Mouse (Mus musculus) cerebellum, adult 8-10 months (tissue): ENCODE measurements around the gene Sap30.
A peak's percentile ranks its signal among the peaks of the same experiment; 100 is the strongest.
"Not testable (repeated sequence)": the region's sequence is repeated elsewhere in the genome, so short reads cannot be mapped to it uniquely, and the experiment has no call there.

ENCODE experiments used
- DNase-seq: peaks from one replicate; pipeline ENCODE4 v3.0.0; 2022

Gene Sap30

DNA sequence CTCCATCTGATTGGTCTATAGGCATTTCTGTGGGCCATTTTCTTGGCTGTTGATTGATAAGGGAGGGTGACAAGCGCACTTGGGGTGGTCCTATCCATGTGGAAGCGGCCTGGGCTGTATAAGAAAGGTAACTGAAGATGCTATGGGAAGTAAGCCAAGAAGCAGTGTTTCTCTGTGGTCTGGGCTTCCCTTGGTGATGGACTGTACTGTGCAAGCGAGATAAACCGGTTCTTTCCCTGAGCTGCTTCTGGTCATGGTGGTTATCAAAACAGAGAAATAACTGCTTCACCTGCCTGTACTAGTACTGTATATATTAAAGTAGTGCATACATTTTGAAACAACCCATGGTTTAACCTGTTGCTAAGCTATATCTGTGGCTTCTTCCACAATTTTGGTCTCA, 4.2 kb upstream of the Sap30 start:
- DNase-seq = no peak

- no peak for DNase-seq
Observed at GRCm38 (mm10) chr8:57489896-57490295, 2.2 kb upstream of the Sap30 start.

GRCm38 (mm10) chr8:57489366-57489765, 1.7 kb upstream of the Sap30 start:
- no peak for DNase-seq

GRCm38 (mm10) chr8:57488312-57488765, 679 bp upstream of the Sap30 start:
- peak; percentile 64 for DNase-seq

DNA sequence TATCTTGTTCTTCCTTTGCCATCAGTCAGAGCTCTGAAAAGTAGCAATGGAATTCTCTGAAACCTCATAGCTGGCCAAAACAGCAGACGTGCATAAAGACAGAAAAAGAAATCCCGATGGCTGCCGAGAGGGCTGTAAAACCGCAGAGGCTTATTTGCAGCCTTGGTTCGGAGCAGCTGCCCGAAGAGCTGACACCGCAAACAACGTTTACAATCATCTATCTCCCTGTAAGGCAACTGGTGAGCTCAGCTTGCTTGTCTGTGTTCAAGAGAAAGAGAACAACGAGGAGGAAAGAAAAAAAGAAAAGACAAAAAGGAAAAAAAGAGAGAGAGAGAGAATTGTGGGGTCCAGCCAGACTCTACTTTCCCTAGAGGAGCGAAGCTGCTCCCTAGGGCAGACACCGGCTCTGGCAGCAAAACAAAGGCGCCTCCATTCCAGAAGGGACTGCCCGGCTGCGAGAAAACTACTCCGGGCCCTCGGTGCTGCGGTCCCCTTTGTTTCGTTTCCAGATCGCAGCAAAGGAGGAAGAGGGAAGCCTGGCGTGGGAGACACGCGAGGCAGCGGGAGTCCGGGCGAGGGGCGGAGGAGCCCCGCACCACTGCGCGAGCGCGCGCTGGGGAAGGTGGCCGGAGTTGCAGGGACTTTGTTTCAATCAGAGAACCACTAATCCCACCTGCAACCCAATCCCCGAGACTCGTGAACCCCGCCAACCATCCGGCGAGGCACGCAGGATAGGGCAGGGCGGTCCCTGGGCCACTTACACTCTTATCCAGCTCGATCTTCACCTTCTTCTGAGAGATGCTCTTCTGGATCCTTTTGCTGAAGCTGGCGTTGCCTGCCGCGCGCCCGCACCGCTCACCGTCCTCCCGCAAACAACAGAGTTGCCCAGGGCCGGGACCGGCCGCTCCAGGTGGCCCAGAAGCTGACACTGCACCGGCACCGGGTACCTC, 894 bp downstream of the Sap30 start:
- no peak for DNase-seq

GRCm38 (mm10) chr8:57480606-57481005, 7.1 kb downstream of the Sap30 start:
- no peak for DNase-seq

- no peak for DNase-seq
Observed at GRCm38 (mm10) chr8:57479700-57480099, 8.0 kb downstream of the Sap30 start.

DNA sequence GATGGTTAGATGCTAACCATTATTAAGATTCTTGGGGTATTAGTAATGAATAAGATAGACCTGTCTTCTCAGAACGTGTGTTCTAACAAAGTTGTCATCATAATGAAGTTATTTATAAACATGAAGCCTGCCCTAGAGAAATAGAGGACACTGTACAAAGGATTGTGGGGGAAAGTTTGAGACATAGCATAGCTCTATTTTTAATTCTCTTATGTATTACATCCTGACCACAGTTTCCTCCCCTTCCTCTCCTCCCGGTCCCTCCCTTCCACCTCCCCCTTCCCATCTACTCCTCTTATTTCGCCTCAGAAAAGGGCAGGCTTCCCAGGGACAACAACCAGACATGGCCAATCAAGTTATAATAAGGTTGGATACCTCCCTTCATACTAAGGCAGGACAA, 9.3 kb downstream of the Sap30 start:
- no peak for DNase-seq

DNA sequence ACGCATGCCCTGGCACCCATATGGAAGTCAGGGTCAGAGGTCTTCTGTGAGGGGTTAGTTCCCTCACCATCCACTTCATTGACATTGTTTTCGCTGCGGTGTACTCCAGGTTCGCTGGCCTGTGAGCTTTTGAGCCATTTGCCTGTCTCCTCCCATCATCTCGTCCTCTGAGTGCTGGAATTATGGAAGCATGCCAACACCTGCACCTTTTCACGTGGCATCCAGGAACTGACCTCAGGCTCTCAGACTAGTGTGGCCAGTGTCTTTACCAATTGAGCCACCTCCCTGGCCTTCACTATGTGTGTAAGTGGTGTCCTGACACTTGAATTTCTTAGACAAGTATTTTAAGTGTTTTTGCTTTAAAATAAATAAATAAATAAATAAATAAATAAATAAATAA, 13.9 kb downstream of the Sap30 start:
- DNase-seq = no peak

- no peak for DNase-seq
Observed at GRCm38 (mm10) chr8:57470863-57471262, 16.8 kb downstream of the Sap30 start.

DNA sequence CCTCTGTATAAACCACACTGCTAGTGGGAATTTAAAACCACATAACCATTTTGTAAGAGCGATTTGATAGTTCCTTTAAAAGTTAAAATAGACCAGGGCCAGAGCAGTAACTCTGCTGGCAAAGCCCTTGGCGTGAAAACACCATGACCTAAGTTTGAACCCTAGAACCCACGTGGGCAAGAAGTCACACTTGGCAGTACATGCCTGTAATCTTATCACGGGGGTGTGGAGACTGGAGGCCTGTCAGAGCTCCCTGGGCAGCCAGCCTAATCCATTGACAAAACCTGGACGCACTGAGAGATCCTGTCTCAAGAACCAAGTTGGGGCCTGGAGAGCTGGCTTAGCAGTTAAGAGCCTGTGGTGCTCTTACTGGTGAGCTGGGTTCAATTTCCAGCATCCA, 19.0 kb downstream of the Sap30 start:
- DNase-seq = no peak

DNA sequence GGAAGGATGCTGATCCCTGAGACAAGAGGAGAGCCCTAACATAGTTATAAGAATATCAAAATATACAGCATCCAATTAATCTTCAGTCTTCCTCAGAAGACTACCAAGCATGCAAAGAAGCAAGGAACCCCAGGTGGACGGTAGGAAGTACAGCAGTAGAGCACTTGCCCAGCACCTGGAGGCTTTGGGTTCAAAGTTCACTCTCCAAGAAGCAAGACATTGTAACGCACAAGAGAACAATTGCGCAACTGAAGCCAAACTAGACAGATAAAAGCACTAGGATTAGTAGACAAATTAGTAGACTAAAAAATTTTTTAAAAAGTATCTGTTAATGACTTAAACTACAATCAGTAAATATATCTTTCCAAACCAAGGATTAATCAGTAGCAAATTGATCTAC, 23.9 kb downstream of the Sap30 start:
- DNase-seq = no peak

DNA sequence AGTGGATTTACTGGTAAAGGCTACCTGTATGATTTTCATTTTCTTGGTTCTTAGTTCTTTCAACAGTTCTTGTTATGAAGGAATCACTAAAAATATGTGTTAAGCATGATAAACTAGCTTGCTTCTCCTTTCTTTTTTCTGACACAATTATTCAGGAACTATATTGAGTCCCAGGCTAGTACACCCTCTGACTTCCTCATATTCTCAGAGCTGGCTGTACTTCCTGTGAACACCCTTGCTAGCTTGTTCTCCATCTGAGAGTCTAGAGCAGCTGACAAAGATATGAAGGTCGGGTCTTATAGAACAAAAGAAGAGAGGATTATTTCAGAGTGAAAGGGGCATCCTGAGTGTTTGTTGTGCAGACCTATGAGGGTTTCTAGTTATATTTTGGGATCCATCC, 24.8 kb downstream of the Sap30 start:
- DNase-seq = no peak

- no peak for DNase-seq
Observed at GRCm38 (mm10) chr8:57457942-57458341, 29.7 kb downstream of the Sap30 start.

DNA sequence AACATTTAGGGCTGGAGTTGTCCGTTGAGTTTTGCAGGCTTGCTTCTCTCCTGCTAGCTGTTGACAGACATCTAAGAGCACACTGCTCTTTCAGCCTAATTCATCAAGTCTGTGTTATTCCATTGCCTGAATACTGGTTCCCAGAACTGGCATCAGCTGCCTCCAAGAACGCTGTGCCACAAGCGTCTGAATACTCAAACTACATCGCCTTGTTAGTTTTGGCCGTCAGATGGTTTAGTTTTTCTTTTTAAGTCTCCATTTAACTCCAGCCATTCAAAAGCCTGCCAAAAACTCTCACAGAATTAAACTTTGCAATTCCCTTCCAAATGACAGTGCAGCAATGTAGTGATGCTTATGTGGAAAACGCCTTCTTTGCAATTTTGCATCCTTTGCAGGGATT, 30.5 kb downstream of the Sap30 start:
- no peak for DNase-seq

DNA sequence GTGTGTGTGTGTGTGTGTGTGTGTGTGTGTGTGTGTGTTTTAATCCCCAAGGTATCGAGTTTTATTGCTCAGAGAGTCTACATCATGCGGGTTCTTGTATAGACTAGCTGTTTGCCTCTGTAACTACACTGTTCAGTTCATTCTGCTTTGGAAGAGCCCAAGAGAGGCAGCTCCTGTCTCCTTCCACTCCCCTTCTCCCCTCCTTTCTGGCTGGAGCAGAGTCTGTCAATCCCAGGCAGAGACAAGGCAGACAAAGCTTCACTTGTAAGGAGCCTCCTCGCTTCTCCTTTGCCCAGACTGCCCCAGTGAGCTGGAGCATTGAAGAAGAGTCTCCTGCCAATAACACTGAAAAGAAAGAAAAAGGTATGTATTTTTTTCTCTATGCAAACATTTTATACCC, 31.9 kb downstream of the Sap30 start, which contains the start of gene Scrg1:
Gene Scrg1, plus strand, starts transcription at position 159 of the 400 bp plus-strand sequence.
- DNase-seq = no peak

- no peak for DNase-seq
Observed at GRCm38 (mm10) chr8:57453361-57453760, 34.3 kb downstream of the Sap30 start.

- DNase-seq = no peak
Observed at GRCm38 (mm10) chr8:57451896-57452295, 35.8 kb downstream of the Sap30 start.

- no peak for DNase-seq
Observed at GRCm38 (mm10) chr8:57450726-57451125, 36.9 kb downstream of the Sap30 start.

GRCm38 (mm10) chr8:57445901-57446300, 41.8 kb downstream of the Sap30 start:
- not testable (repeated sequence) for DNase-seq

DNA sequence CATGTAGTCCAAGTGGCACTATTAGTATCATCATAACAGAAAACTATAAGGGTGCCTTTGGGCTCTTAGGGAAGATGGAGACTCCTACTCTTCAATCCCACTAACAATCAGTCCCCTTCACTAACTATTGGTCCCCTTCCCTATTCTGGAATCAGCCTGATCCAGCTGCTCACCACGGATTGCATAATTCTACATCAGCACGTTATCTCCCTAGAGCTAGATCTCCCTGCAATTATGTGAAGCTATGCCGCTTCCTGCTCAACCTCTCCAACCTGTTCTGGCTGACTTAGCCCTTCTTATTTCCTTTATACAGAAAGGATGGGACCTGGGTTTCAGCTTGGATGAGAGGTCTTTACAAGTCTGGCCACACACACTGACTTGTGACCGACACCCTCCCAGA, 44.4 kb downstream of the Sap30 start:
- DNase-seq = no peak

DNA sequence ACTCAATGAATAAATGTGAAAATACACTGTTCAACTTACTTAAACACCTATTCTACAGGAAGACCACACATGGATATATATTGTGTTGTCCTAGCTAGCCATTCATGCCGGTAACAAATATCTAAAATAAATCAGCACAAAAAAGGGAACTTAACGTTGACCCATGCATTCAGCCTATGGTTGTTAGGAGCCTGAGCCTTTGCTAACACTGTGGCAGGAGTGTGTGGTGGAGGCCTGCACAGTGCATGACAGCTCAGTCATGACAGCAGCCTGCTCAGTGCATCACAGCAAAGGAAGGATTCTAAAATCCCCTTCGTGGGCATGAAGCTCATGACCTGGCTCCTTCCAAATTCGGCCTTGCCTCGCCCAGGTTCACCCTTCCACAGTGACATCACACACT, 46.1 kb downstream of the Sap30 start:
- no peak for DNase-seq

- no peak for DNase-seq
Observed at GRCm38 (mm10) chr8:57441131-57441530, 46.5 kb downstream of the Sap30 start.

GRCm38 (mm10) chr8:57436437-57436796, 51.2 kb downstream of the Sap30 start:
- no peak for DNase-seq
